Mouse (Mus musculus) forebrain, postnatal 0 days (tissue): ENCODE measurements around the gene S100a5. TPM values are rescaled to one million over a fixed set of nuclear protein-coding genes. Genes with fewer than 3 reads are reported as not detected.

ENCODE experiments used
- ATAC-seq: fragments of 200-750 bp; cut with Nextera tagmentation; 2 replicates; pipeline ENCODE4 v1.8.0; 2017; ENCODE audit warnings: mild to moderate bottlenecking, moderate library complexity
- DNase-seq: peaks from one replicate; pipeline ENCODE4 v3.0.0-alpha.2; 2015
- H3K27ac ChIP-seq: fragments of 300-500 bp; sonication (generic); 2 replicates; pipeline ENCODE4 v1.5.1; 2014; ENCODE audit warnings: low read depth, mild to moderate bottlenecking, antibody characterized with exemption, low read length, moderate library complexity, mixed read lengths
- H3K27me3 ChIP-seq: fragments of 300-500 bp; sonication (generic); 2 replicates; pipeline ENCODE4 v1.6.1; 2014; ENCODE audit warnings: mild to moderate bottlenecking, low read length, mixed read lengths; ENCODE audit not compliant: insufficient read depth
- H3K36me3 ChIP-seq: fragments of 300-500 bp; sonication (generic); 2 replicates; pipeline ENCODE4 v1.6.1; 2014; ENCODE audit warnings: mild to moderate bottlenecking, moderate library complexity; ENCODE audit not compliant: insufficient read depth
- H3K4me1 ChIP-seq: fragments of 300-500 bp; sonication (generic); 2 replicates; pipeline ENCODE4 v1.6.1; 2014; ENCODE audit warnings: antibody characterized with exemption; ENCODE audit not compliant: insufficient read depth
- H3K4me2 ChIP-seq: fragments of 300-500 bp; sonication (generic); 2 replicates; pipeline ENCODE4 v1.6.1; 2014; ENCODE audit warnings: low read depth, mild to moderate bottlenecking, moderate library complexity
- H3K4me3 ChIP-seq: fragments of 300-500 bp; sonication (generic); 2 replicates; pipeline ENCODE4 v1.5.1; 2014; ENCODE audit warnings: low read depth, low read length, mixed read lengths
- H3K9ac ChIP-seq: fragments of 300-500 bp; sonication (generic); 2 replicates; pipeline ENCODE4 v1.6.1; 2014; ENCODE audit warnings: mild to moderate bottlenecking
- H3K9me3 ChIP-seq: fragments of 300-500 bp; sonication (generic); 2 replicates; pipeline ENCODE4 v1.6.1; 2016; ENCODE audit warnings: low read length
- CTCF ChIP-seq: sonication (generic); IDR thresholded peaks from 2 replicates; pipeline ENCODE4 v1.5.1; 2016; ENCODE audit warnings: antibody characterized with exemption, control low read depth, low read depth
- WGBS: fragments of 180-500 bp; shearing (Covaris S2); extraction: QIAGEN DNeasy Blood & Tissue Kit; methylation state at CpG from one replicate; pipeline ENCODE4 v1.1.7; 2014; 5-methylcytosine and 5-hydroxymethylcytosine counted together
- polyA plus RNA-seq: library from polyadenylated mRNA; unstranded; fragments of >200 nt; fragmentation: Nextera tagmentation; extraction: Ambion mirVana; gene quantifications from 2 replicates; pipeline ENCODE4 v1.2.1, GENCODE M21; 2015
- total RNA-seq: library from RNA; depleted of rRNA; stranded (reverse); fragments of >200 nt; gene quantifications from 2 replicates; pipeline ENCODE4 v1.2.3, GENCODE M21; 2014

S100a5 gene
- total and polyA plus RNA-seq, 2 experiments from 2014 or later = not detected

- no peak for DNase-seq
- no peaks in the 10 kb centered on the region for H3K9me3 ChIP-seq
- no peak overlapping the region for H3K4me3 ChIP-seq
- no peak overlapping the region for H3K27ac ChIP-seq
- H3K27me3 ChIP-seq = no peaks in the 10 kb centered on the region
- WGBS = 79% methylated on average over 5 of the region's 5 CpGs
- H3K4me1 ChIP-seq = peaks cover 10% of the 10 kb centered on the region; the same call in 1 of the 2 replicates
- no peak overlapping the region for H3K9ac ChIP-seq
- no peak for ATAC-seq
- no peaks in the 10 kb centered on the region for H3K36me3 ChIP-seq
- no peak for TF ChIP-seq CTCF
- no peak overlapping the region for H3K4me2 ChIP-seq
Measured at GRCm38 (mm10) chr3:90625496-90625895, 17.2 kb downstream of the S100a5 start.

- WGBS = 79% methylated on average over 9 of the region's 9 CpGs
- no peak for TF ChIP-seq CTCF
- DNase-seq (no peak), ATAC-seq (no peak)
- no peaks in the 10 kb centered on the region for H3K9me3 ChIP-seq
- peaks cover 10% of the 10 kb centered on the region; the same call in 1 of the 2 replicates for H3K4me1 ChIP-seq
- no peaks in the 10 kb centered on the region for H3K27me3 ChIP-seq
- no peaks in the 10 kb centered on the region for H3K36me3 ChIP-seq
- no peak overlapping the region for H3K27ac ChIP-seq
- H3K9ac ChIP-seq = no peak overlapping the region
- H3K4me3 ChIP-seq = no peak overlapping the region
- no peak overlapping the region for H3K4me2 ChIP-seq
Measured at GRCm38 (mm10) chr3:90626266-90627021, 18.1 kb downstream of the S100a5 start.

- H3K36me3 ChIP-seq = no peaks in the 10 kb centered on the region
- WGBS = 96% methylated on average over 5 of the region's 5 CpGs
- no peaks in the 10 kb centered on the region for H3K9me3 ChIP-seq
- no peak for ATAC-seq
- no peak overlapping the region for H3K4me3 ChIP-seq
- peaks cover 10% of the 10 kb centered on the region; the same call in 1 of the 2 replicates for H3K4me1 ChIP-seq
- H3K27ac ChIP-seq = no peak overlapping the region
- H3K4me2 ChIP-seq = no peak overlapping the region
- no peak overlapping the region for H3K9ac ChIP-seq
- TF ChIP-seq CTCF = no peak
- no peak for DNase-seq
- H3K27me3 ChIP-seq = no peaks in the 10 kb centered on the region
Measured at GRCm38 (mm10) chr3:90627366-90627765, 19.0 kb downstream of the S100a5 start.

- H3K4me3 ChIP-seq = no peak overlapping the region
- no peaks in the 10 kb centered on the region for H3K27me3 ChIP-seq
- WGBS = 59% methylated on average over 4 of the region's 4 CpGs
- no peak for DNase-seq
- TF ChIP-seq CTCF = peak; percentile 68
- H3K4me2 ChIP-seq = no peak overlapping the region
- H3K9ac ChIP-seq = no peak overlapping the region
- no peaks in the 10 kb centered on the region for H3K9me3 ChIP-seq
- ATAC-seq = peak; percentile 48; the same call in 1 of the 2 replicates
- H3K4me1 ChIP-seq = peaks cover 10% of the 10 kb centered on the region; the same call in 1 of the 2 replicates
- H3K27ac ChIP-seq = no peak overlapping the region
- H3K36me3 ChIP-seq = no peaks in the 10 kb centered on the region
Measured at GRCm38 (mm10) chr3:90627807-90628206, 19.5 kb downstream of the S100a5 start.

- Histone ChIP-seq H3K27me3 (no peaks in the 10 kb centered on the region), H3K36me3 (no peaks in the 10 kb centered on the region), H3K9me3 (no peaks in the 10 kb centered on the region), H3K27ac (no peak overlapping the region), H3K4me3 (no peak overlapping the region), H3K4me2 (no peak overlapping the region), H3K9ac (no peak overlapping the region), H3K4me1 (no peaks in the 10 kb centered on the region)
- DNase-seq (no peak), ATAC-seq (no peak)
- TF ChIP-seq CTCF = no peak
- WGBS = 73% methylated on average over 2 of the region's 2 CpGs
Measured at GRCm38 (mm10) chr3:90629298-90629697, 21.0 kb downstream of the S100a5 start.

- Histone ChIP-seq H3K4me1 (no peaks in the 10 kb centered on the region), H3K36me3 (no peaks in the 10 kb centered on the region), H3K27ac (no peak overlapping the region), H3K9ac (no peak overlapping the region), H3K4me3 (no peak overlapping the region), H3K9me3 (no peaks in the 10 kb centered on the region), H3K4me2 (no peak overlapping the region), H3K27me3 (no peaks in the 10 kb centered on the region)
- TF ChIP-seq CTCF = no peak
- 86% methylated on average over 2 of the region's 2 CpGs for WGBS
- no peak for DNase-seq
- ATAC-seq = no peak
Measured at GRCm38 (mm10) chr3:90631984-90632383, 23.7 kb downstream of the S100a5 start.

GRCm38 (mm10) chr3:90638511-90639275, 30.4 kb downstream of the S100a5 start:
- TF ChIP-seq CTCF = no peak
- 55% methylated on average over 1 of the region's 1 CpGs for WGBS

More at GRCm38 (mm10) chr3:90638511-90639275, 30.4 kb downstream of the S100a5 start:
- Histone ChIP-seq H3K4me1 (no peaks in the 10 kb centered on the region), H3K27ac (no peak overlapping the region), H3K4me3 (no peak overlapping the region), H3K4me2 (no peak overlapping the region), H3K9ac (no peak overlapping the region), H3K36me3 (no peaks in the 10 kb centered on the region), H3K9me3 (no peaks in the 10 kb centered on the region), H3K27me3 (no peaks in the 10 kb centered on the region)
- ATAC-seq (no peak), DNase-seq (no peak)
